Mouse (Mus musculus): ENCODE measurements around the gene Myo1d.

Myo1d gene

GRCm38 (mm10) chr11:80719014-80719413 lies 60.8 kb downstream of the Myo1d start:
- DNase-seq: peak; percentile 27

GRCm38 (mm10) chr11:80718036-80718435 lies 61.8 kb downstream of the Myo1d start:
- peak; percentile 77 for DNase-seq

- peak; percentile 98 for DNase-seq
These were observed 64.7 kb downstream of the Myo1d start for GRCm38 (mm10) chr11:80715115-80715514.

GRCm38 (mm10) chr11:80713705-80714104 lies 66.1 kb downstream of the Myo1d start:
- DNase-seq: peak; percentile 63

GRCm38 (mm10) chr11:80712201-80712600 lies 67.6 kb downstream of the Myo1d start:
- DNase-seq: peak; percentile 41

GRCm38 (mm10) chr11:80711336-80711735 lies 68.5 kb downstream of the Myo1d start:
- DNase-seq: peak; percentile 98

- peak; percentile 57 for DNase-seq
These were observed 79.2 kb downstream of the Myo1d start for GRCm38 (mm10) chr11:80700611-80701010.

- peak; percentile 25 for DNase-seq
These were observed 81.1 kb downstream of the Myo1d start for GRCm38 (mm10) chr11:80698721-80699120.

GRCm38 (mm10) chr11:80696350-80696749 lies 83.5 kb downstream of the Myo1d start:
- DNase-seq: peak; percentile 15

- DNase-seq: peak; percentile 61
These were observed 95.2 kb downstream of the Myo1d start for GRCm38 (mm10) chr11:80684603-80685002.

- peak; percentile 83 for DNase-seq
These were observed 97.1 kb downstream of the Myo1d start for GRCm38 (mm10) chr11:80682745-80683144.

- DNase-seq: no peak
These were observed 106.8 kb downstream of the Myo1d start for GRCm38 (mm10) chr11:80673013-80673412.

- DNase-seq: no peak
These were observed 109.4 kb downstream of the Myo1d start for GRCm38 (mm10) chr11:80670391-80670790.

- DNase-seq: no peak
These were observed 109.9 kb downstream of the Myo1d start for GRCm38 (mm10) chr11:80669934-80670333.

- no peak for DNase-seq
These were observed 113.6 kb downstream of the Myo1d start for GRCm38 (mm10) chr11:80666211-80666610.

- DNase-seq: no peak
These were observed 115.6 kb downstream of the Myo1d start for GRCm38 (mm10) chr11:80664261-80664660.

GRCm38 (mm10) chr11:80645111-80645510 lies 134.7 kb downstream of the Myo1d start:
- DNase-seq: no peak

GRCm38 (mm10) chr11:80628992-80629865 lies 150.6 kb downstream of the Myo1d start:
- no peak for DNase-seq

GRCm38 (mm10) chr11:80628581-80628980 lies 151.2 kb downstream of the Myo1d start:
- no peak for DNase-seq

- no peak for DNase-seq
These were observed 156.8 kb downstream of the Myo1d start for GRCm38 (mm10) chr11:80623038-80623380.

- no peak for DNase-seq
These were observed 157.4 kb downstream of the Myo1d start for GRCm38 (mm10) chr11:80622233-80623037.

- no peak for DNase-seq
These were observed 164.7 kb downstream of the Myo1d start for GRCm38 (mm10) chr11:80614949-80615725.

GRCm38 (mm10) chr11:80614418-80614817 lies 165.4 kb downstream of the Myo1d start:
- no peak for DNase-seq
